Mouse (Mus musculus): Measurements from ENCODE around the gene Hmga1.

Gene Hmga1

DNA sequence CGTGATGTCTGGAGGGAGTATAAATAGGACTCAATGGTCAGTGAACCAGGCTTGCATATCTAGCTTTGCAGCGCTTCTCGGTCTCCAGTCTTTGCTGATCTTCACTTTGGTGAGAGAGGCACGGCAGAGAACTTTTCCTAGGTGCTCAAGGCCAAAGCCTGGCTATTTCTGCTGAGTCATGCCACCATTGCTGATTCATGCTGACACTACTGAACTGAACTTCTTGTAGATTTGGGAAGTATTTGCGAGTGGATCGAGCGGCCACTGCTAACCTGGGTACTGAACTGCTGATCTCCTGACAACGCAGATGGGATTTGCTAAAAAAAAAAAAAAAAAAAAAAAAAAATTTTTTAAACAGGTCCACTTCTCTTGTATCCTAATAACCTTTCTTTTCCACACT is 24.2 kb upstream of the Hmga1 start:
- no peak for DNase-seq

GRCm38 (mm10) chr17:27533354-27533753 is 22.9 kb upstream of the Hmga1 start:
- DNase-seq: no peak

- peak; percentile 93 for DNase-seq
These were observed 21.6 kb upstream of the Hmga1 start for GRCm38 (mm10) chr17:27534718-27535117.

DNA sequence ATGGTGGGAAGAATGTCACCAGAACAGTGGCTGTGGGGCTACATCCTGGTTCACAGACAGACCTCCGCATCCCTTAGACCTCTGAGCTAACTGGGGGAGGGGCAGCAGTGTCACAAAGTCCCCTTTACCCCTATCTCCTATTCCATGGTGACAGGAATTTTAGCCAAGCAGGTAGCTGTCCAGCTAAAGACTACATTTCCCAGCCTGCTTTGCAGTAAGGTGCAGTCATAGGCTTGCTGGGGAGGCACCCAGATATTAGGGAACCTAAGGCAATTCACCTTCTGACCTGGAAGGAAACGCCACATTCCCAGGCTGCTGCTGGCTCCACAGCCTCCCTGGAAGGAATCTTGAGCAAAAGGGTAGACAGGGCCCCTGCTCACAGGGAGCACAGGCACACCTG is 15.0 kb upstream of the Hmga1 start:
- no peak for DNase-seq

DNA sequence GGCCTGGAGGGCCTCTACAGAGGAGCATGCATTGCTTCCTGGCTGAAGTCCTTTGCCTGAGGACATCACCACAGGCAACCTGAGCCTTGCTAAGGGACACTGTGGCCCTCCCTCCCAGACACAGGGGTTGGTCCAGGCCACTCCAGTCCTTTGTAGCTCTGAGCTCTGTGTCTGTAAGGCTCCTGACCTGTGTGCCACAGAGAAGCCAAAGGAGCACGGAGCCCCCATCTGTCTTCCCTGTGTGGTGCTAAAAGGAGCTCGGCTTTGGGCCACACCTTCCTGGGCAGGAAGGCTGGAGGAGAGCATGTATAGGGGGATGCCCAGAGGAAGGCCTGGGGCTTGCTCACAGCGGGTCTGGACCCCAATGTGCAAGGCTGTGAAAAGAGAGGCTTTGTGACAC is 14.3 kb upstream of the Hmga1 start:
- no peak for DNase-seq

GRCm38 (mm10) chr17:27544551-27544950 is 11.7 kb upstream of the Hmga1 start:
- DNase-seq: no peak

- DNase-seq: no peak
These were observed 10.3 kb upstream of the Hmga1 start for GRCm38 (mm10) chr17:27545991-27546390.

DNA sequence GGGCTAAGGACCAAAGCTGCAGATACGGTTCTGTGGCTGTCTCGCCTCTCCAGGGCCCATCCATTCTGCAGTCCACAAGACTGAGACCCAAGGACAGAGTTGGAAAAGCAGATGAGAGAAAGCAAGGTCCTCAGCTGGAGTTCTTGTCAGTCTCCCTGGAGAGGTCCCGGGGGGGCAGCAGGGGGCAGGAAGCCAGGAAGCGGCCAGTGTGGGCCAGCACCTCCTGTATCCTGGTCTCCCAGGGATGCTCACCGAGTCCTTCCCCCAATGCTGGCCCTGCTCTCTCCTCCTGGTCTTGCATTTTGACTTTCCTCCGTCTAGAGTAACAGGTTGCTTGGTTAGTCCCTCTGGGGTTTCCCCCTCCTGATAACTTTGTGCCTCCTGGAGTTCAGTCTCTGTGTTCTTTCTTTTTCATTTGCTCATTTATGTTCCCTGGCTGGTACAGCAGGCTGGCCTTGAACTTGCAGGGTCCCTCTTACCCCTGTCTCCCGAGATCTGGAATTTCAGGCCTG is 9.7 kb upstream of the Hmga1 start:
- no peak for DNase-seq

GRCm38 (mm10) chr17:27547253-27547868 is 8.9 kb upstream of the Hmga1 start:
- DNase-seq: no peak

GRCm38 (mm10) chr17:27549234-27549633 is 7.1 kb upstream of the Hmga1 start:
- DNase-seq: no peak

- no peak for DNase-seq
These were observed 4.8 kb upstream of the Hmga1 start for GRCm38 (mm10) chr17:27551393-27551940.

GRCm38 (mm10) chr17:27552215-27553201 is 3.8 kb upstream of the Hmga1 start:
- no peak for DNase-seq

DNA sequence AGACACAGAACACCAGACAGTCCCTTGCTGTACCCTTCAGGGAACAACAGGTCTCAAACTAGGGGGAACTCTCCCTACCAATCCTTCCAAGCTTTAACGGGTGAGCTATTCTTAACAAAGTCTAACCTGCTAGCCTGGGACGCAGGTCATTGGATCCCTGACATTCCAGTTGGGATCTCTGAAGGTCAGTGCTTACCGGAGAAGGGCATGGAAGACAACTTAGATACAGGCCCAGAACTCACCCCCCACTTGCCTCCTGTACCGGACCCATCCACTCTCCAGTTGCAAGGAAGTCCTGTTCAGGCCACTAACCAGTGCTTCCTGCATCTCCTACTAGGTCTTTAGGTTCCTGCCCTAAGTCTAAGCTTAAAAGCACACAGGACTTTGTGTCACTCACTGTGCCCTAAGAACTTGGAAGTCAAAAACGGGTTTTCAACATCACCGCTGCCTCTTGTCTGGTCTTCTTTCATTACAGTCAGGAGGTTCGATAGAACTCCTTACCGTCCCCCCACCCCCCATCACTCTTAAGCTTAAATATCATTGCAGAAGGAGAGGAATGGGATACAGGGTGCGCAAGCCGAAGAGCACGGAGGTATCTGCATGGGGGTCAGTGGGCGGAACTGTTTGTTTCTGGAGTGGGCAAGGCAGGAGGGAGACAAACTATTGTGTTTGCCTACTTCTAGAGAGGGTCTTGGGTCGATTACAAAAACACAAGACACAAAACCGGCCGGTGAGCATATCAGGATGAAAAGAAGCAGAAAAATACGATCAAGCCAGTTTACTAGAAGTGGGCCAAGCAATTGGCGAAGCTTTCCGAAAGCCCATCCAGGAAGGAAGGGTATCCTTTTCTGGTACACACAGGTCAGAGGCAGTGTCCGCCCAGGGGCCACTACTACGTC is 2.0 kb upstream of the Hmga1 start:
- no peak for DNase-seq

DNA sequence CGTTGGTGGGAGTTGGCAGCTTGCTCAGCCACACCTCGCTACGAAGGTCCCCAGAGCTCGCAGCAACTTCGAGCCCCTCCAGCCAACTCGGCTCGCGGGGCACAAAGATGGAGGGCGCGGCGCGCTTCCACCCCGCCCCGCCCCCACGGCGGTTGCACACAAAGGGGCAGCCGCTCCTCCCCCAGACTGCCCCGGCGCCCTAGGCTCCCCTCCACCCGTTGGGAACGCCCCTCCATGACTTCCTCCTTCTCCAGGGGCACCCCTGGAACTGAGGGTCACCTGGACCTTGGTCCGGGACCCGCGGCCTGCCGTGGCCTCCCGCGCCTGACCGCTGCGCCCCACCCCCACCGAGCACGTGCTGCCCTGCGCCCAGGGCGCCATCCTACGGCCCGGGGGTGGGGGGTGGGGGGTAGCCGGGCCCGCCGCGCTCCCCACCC is 1.2 kb upstream of the Hmga1 start:
- peak; percentile 41 for DNase-seq

DNA sequence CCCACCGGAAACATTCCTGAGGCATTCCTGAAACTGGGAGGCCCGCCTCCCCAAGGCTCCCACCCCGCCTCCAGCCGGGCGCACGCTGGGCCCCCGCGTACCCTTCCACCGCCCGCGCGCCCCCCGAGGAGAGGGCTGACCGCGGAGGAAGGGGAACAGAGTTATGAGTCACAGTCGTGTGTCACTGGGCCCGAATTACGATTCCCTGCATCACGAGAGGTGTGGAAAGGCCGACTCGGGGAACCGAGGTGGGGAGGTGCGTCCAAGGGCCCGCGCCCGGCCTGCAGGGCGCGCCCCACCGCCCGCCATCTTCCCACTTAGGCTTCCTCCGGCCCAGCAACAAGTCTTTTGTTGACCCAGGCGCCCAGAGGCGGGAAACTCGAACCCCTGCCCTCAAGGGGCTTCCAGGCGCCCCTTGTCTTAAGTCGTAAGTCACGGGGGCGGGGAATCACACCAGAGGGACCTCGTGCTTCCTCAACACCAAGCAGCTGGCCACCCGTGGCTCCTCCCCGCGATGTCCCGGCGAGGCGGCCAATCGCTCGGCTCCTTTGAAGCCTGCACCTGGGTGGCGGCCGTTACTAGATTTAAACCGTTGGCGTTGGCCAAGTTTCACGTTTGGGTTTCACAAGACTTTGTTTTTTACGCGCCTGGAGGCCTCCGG is 655 bp upstream of the Hmga1 start:
- peak; percentile 70 for DNase-seq

DNA sequence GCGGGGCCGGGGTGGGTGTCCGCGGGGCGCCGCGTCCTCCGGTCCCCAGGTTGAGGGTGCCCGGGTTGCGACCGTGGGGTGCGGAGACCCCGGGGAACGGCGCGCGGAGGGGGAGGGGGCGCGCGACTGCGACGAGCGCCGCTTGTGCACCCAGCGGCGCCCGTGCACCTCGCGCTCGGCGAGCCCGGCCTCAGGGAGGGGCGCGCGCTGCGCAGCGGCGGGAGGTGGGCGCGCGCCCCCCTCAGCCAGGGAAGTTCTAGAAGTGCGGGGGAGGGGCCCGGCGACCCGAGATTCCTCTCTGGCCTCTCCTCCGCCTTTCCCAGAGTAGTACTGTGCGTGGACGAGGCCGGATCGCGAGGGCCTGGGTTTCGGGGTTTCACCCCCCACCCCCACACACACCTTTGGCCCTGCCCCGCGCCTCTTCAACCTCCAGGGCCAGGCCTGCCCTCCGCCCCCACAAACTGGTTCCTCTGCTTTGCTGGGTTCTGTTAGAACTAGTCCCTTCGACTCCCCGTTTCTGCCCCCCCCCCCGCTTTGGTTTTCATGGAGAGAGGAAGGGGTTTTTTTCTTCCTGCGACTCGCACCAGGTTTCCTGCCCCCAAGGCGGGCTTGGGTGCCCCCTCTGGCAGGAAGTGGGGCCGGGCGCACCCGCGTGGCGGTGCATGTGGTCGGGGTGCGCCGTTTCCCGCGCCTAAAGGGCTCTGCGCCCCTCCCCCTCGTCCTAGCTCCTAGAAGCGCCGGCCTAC is 1.1 kb downstream of the Hmga1 start:
- peak; percentile 53 for DNase-seq

DNA sequence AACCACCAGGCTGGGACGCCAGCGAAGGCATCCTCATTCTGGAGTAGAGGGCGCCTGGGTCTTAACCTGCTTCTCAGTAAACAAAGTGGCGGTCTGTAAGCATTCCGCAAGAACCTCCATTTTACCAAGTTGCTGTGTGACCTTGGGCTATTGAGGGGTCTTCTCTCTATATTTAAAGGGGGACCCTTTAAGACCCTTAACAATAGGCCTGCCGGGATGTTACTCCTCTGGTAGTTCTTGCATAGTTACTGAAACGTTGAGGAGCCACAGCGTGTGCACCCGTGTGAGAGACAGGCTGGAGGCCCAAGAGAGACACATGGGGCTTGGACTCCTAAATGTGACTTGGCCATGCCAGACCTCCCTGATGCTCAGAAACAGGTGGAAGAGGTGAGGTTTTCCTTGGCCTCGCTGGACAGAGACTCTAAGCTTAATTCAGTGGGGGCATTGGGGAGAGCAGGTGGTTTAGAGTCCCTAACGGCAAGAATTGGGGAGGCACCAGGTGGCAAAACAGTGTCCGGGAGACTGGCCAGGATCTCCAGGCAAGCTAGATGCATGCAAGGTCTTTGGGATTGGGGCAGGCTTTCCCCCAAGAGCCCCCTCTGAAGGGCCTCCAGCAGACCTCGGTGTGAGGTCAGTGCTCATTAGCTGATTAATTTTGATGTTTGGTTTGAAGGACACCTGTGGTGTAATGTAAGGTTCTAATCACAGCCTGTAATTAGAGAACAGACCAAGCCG is 1.8 kb downstream of the Hmga1 start:
- DNase-seq: no peak

DNA sequence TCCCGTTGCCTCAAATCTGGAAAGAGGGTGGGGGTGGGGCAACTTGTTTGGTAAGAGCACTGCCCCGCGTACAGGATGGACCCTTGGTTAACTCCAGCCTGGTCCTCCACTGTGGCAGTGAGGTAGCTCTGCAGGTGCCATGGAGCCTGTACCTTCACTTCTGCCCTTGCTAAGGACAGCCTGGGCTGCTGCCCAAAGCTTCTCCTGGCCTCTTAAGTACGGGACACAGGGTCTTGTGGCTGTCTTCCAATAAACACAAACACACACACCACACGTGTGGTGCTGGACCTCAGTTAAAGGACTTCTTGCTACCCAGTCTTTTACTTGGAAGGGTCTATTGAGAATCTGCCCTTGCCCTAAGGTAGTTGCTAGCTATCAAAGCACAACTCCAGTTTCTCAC is 2.5 kb downstream of the Hmga1 start:
- DNase-seq: no peak

DNA sequence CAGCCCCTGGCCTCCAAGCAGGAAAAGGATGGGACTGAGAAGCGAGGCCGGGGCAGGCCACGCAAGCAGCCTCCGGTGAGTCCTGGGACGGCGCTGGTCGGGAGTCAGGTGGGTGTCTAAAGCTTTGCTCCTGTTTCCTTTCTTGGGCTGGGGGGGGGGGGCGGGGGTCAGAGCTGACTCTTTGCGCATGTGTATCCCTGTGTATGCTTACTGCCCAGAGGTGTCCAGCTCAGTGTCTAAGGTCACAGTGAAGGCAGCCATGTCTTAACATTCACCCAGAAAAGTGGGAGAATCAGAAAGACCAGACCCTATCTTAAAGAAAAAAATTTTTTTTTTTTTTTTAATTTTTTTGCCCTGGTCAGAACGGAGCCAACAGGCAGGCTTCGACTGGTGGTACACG is 3.3 kb downstream of the Hmga1 start:
- no peak for DNase-seq

GRCm38 (mm10) chr17:27560926-27561480 is 4.7 kb downstream of the Hmga1 start:
- no peak for DNase-seq

All from lung, postnatal 14 days (tissue).